7 mouse cellular contexts compared by ENCODE assay signal in the genomic region with DNA sequence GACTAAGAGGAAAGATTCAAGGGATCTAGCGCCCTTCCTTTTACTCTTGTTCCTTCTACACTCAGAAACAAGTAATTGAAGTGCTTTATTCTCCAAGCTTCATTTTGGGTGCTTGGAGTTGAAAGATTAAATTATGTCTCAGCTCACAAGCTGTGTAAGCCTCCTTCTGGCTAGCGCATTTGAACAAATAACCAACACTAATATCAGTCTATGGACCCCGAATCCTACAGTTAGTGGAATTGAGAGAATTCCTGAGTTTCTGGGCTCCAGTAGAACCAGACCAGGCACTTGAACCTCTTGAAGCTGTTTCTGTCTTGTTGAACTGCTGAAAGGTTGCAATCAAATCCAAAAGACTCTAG. TPM values are rescaled to one million over a fixed set of nuclear protein-coding genes. Genes with fewer than 3 reads are reported as not detected.
DNase-seq lines count a peak whose midpoint lies in the region; ATAC-seq lines count a peak whose summit lies in the region.

No protein-coding gene starts in this region.

- no peaks in the 10 kb centered on the region for H3K36me3 ChIP-seq in neural tube, embryonic 11.5 days (ENCODE audit: control insufficient read depth, insufficient read depth, low read length)
- no peaks in the 10 kb centered on the region for H3K36me3 ChIP-seq in forebrain, embryonic 13.5 days (ENCODE audit: poor library complexity, severe bottlenecking)
- no peaks in the 10 kb centered on the region for H3K36me3 ChIP-seq in liver, embryonic 12.5 days
- H3K36me3 ChIP-seq in stomach, embryonic 16.5 days (ENCODE audit: control insufficient read depth, insufficient read depth, low read length), result no peaks in the 10 kb centered on the region

- H3K9me3 ChIP-seq in neural tube, embryonic 11.5 days (ENCODE audit: control insufficient read depth, low read length), result no peaks in the 10 kb centered on the region
- no peaks in the 10 kb centered on the region for H3K9me3 ChIP-seq in forebrain, embryonic 13.5 days (replicated peaks)
- no peaks in the 10 kb centered on the region for H3K9me3 ChIP-seq in liver, embryonic 12.5 days (replicated peaks)
- no peaks in the 10 kb centered on the region for H3K9me3 ChIP-seq in stomach, embryonic 16.5 days (replicated peaks; ENCODE audit: control insufficient read depth, low read length)

- 79% methylated on average over 3 of the region's 3 CpGs for WGBS in neural tube, embryonic 11.5 days
- 76% methylated on average over 3 of the region's 3 CpGs for WGBS in forebrain, embryonic 13.5 days
- 70% methylated on average over 3 of the region's 3 CpGs for WGBS in liver, embryonic 12.5 days (ENCODE audit: insufficient replicate concordance)
- 66% methylated on average over 3 of the region's 3 CpGs for WGBS in stomach, embryonic 16.5 days

- H3K27me3 ChIP-seq in neural tube, embryonic 11.5 days (ENCODE audit: control insufficient read depth, insufficient read depth, low read length), result no peaks in the 10 kb centered on the region
- H3K27me3 ChIP-seq in forebrain, embryonic 13.5 days, result peaks cover 7% of the 10 kb centered on the region; the same call in 1 of the 2 replicates
- H3K27me3 ChIP-seq in liver, embryonic 12.5 days (replicated peaks), result no peaks in the 10 kb centered on the region; the same call in 1 of the 2 replicates
- H3K27me3 ChIP-seq in stomach, embryonic 16.5 days (ENCODE audit: control insufficient read depth, insufficient read depth, low read length), result no peaks in the 10 kb centered on the region

- H3K27ac ChIP-seq in neural tube, embryonic 11.5 days (ENCODE audit: low read depth, low read length), result peak overlapping the region; percentile 89; the same call in 1 of the 2 replicates
- peak overlapping the region; percentile 66; the same call in 1 of the 2 replicates for H3K27ac ChIP-seq in forebrain, embryonic 13.5 days
- peak overlapping the region; percentile 91 for H3K27ac ChIP-seq in liver, embryonic 12.5 days
- peak overlapping the region; percentile 93 for H3K27ac ChIP-seq in stomach, embryonic 16.5 days (ENCODE audit: low read length)

- no peak for ATAC-seq in neural tube, embryonic 11.5 days (ENCODE audit: insufficient read depth, low FRiP score, low TSS enrichment)
- peak; percentile 48; the same call in 1 of the 2 replicates for ATAC-seq in forebrain, embryonic 13.5 days
- ATAC-seq in liver, embryonic 12.5 days, result no peak
- no peak for ATAC-seq in stomach, embryonic 16.5 days (ENCODE audit: insufficient read depth, low FRiP score)

- no peaks in the 10 kb centered on the region; the same call in 1 of the 2 replicates for H3K4me1 ChIP-seq in neural tube, embryonic 11.5 days (ENCODE audit: control insufficient read depth, insufficient read depth, low read length)
- 0 out of 2 replicates have a peak, but pooled peaks cover 7% of the 10 kb centered on the region for H3K4me1 ChIP-seq in forebrain, embryonic 13.5 days
- peaks cover 18% of the 10 kb centered on the region for H3K4me1 ChIP-seq in liver, embryonic 12.5 days
- no peaks in the 10 kb centered on the region for H3K4me1 ChIP-seq in stomach, embryonic 16.5 days (ENCODE audit: control insufficient read depth, insufficient read depth, low read length)

- H3K4me3 ChIP-seq in neural tube, embryonic 11.5 days (ENCODE audit: low read depth, low read length), result peak overlapping the region; percentile 94
- peak overlapping the region; percentile 85 for H3K4me3 ChIP-seq in forebrain, embryonic 13.5 days
- H3K4me3 ChIP-seq in liver, embryonic 12.5 days, result peak overlapping the region; percentile 80
- peak overlapping the region; percentile 97 for H3K4me3 ChIP-seq in stomach, embryonic 16.5 days (replicated peaks; ENCODE audit: low read length)

- peak overlapping the region; percentile 76 for H3K4me2 ChIP-seq in neural tube, embryonic 11.5 days (ENCODE audit: low read depth)
- peak overlapping the region; percentile 78 for H3K4me2 ChIP-seq in forebrain, embryonic 13.5 days
- H3K4me2 ChIP-seq in liver, embryonic 12.5 days, result peak overlapping the region; percentile 70
- peak overlapping the region; percentile 67 for H3K4me2 ChIP-seq in stomach, embryonic 16.5 days (ENCODE audit: low read depth, low read length)

- no peak for DNase-seq in neural tube, embryonic 11.5 days (ENCODE audit: low spot score)
- DNase-seq in neural tube, embryonic 10.5 days (ENCODE audit: extremely low spot score, low spot score), result no peak
- no peak for DNase-seq in embryo, embryonic 9.5 days (ENCODE audit: extremely low spot score)
- DNase-seq in adrenal gland, postnatal 36 days, result no peak

- H3K9ac ChIP-seq in neural tube, embryonic 11.5 days (ENCODE audit: low read length), result peak overlapping the region; percentile 95
- H3K9ac ChIP-seq in forebrain, embryonic 13.5 days, result peak overlapping the region; percentile 87
- H3K9ac ChIP-seq in liver, embryonic 12.5 days, result peak overlapping the region; percentile 89
- peak overlapping the region; percentile 94 for H3K9ac ChIP-seq in stomach, embryonic 16.5 days (ENCODE audit: low read length)

RNA-seq across cellular contexts. Expression of gene Mtx2, which starts 0.3 kb away (rescaled TPM):
- 163 and 168 TPM in 2 replicates for polyA plus RNA-seq in neural tube, embryonic 11.5 days (2014; fragmentation: Nextera tagmentation; extraction: Ambion mirVana)
- polyA plus RNA-seq in forebrain, embryonic 13.5 days (2015; fragmentation: Nextera tagmentation; extraction: Ambion mirVana), result 116 and 136 TPM in 2 replicates
- polyA plus RNA-seq in liver, embryonic 12.5 days (2016; fragmentation: Nextera tagmentation; extraction: Ambion mirVana), result 79.6 and 81.5 TPM in 2 replicates
- 86.4 and 93.0 TPM in 2 replicates for polyA plus RNA-seq in stomach, embryonic 16.5 days (2015; fragmentation: Nextera tagmentation; extraction: Ambion mirVana)
- total RNA-seq in adrenal gland, postnatal 36 days (2021), result 10 to 100 TPM; 64.7 to 98.5 TPM
